ENCODE assay signal across 8 mouse cellular contexts in genomic region chr6:127625135-127625534, GRCm38 (mm10).
DNase-seq lines count a peak whose midpoint lies in the region; TF ChIP-seq lines count a peak whose summit lies in the region.
"Had no signal": no experiment of that assay in that cellular context is flagged by ENCODE, and none has a peak within 500 bp of the region (broad histone marks: within the 10 kb centered on the region; RNA-seq: fewer than 3 reads in every experiment).

No protein-coding gene starts in this region.

- in situ Hi-C loops in CH12.LX (cut with MboI; ENCODE audit: low pct_ligation_motif_present, low pct_unique_long_range_greater_than_20kb, low sequenced_read_pairs) = no loop called here

- no peak overlapping the region for H3K9ac ChIP-seq in CH12.LX (ENCODE audit: insufficient read depth, low read depth)
- H3K9ac ChIP-seq: heart, embryonic 15.5 days had no signal

- no peak overlapping the region for H3K4me3 ChIP-seq in CH12.LX (replicated peaks in 1 of 3; ENCODE audit: low read depth in 2 of 3, low read length in 2 of 3, poor library complexity in 1 of 3)
- H3K4me3 ChIP-seq: heart, embryonic 15.5 days had no signal

- peak; percentile 36 for TF ChIP-seq RAD21 in CH12.LX (IDR thresholded peaks at IDR 0.05; ENCODE audit: low read depth, low read length)

- no peak for TF ChIP-seq POLR2A in CH12.LX (IDR thresholded peaks at IDR 0.05; ENCODE audit: low read depth, low read length)

- H3K4me2 ChIP-seq in CH12.LX (ENCODE audit: insufficient read depth, low read depth, poor library complexity, severe bottlenecking) = no peak overlapping the region
- H3K4me2 ChIP-seq: heart, embryonic 15.5 days had no signal

- H3K79me2 ChIP-seq in CH12.LX (replicated peaks; ENCODE audit: control insufficient read depth, extremely low read depth, insufficient read depth, poor library complexity, severe bottlenecking) = no peaks in the 10 kb centered on the region

- no peaks in the 10 kb centered on the region for H3K27me3 ChIP-seq in CH12.LX (replicated peaks)
- H3K27me3 ChIP-seq: heart, embryonic 15.5 days had no signal

- TF ChIP-seq CTCF in CH12.LX (conservative IDR thresholded peaks at IDR 0.05 in 1 of 2, IDR thresholded peaks at IDR 0.05 in 1 of 2; ENCODE audit: low read depth in 2 of 2, low read length in 2 of 2) = peak; percentile 74 to 79

- DNase-seq in CH12.LX (ENCODE audit: extremely low read depth) = peak; percentile 41
- peak; percentile 15 for DNase-seq in T-cell, adult 2 months (ENCODE audit: low spot score)
- peak; percentile 80 to 91 for DNase-seq in cerebellum, postnatal 14 days
- DNase-seq in gastrocnemius, postnatal 14 days = peak; percentile 55
- DNase-seq in layer of hippocampus, adult 11-12 months (ENCODE audit: low spot score) = peak; percentile 81
- peak; percentile 34 to 50 for DNase-seq in lung, adult 18-20 months
- peak; percentile 77 to 83 for DNase-seq in right cerebral cortex, postnatal 10 days (ENCODE audit: low spot score in 2 of 2)

- no peaks in the 10 kb centered on the region for H3K36me3 ChIP-seq in CH12.LX (replicated peaks in 1 of 2; ENCODE audit: control insufficient read depth in 1 of 2, insufficient read depth in 1 of 2, low read length in 1 of 2)
- H3K36me3 ChIP-seq: heart, embryonic 15.5 days had no signal

- H3K27ac ChIP-seq in CH12.LX (ENCODE audit: insufficient read depth, low read depth) = no peak overlapping the region
- H3K27ac ChIP-seq: heart, embryonic 15.5 days had no signal

- no peak for TF ChIP-seq EP300 in CH12.LX (IDR thresholded peaks at IDR 0.05; ENCODE audit: low read length)

- no peaks in the 10 kb centered on the region for H3K9me3 ChIP-seq in CH12.LX (replicated peaks; ENCODE audit: low read length)
- H3K9me3 ChIP-seq: heart, embryonic 15.5 days had no signal

- intact Hi-C loops in gastrocnemius, postnatal 14 days (cut with DNase I; ENCODE audit: low total_unique reads) = loop anchor here (5.0 kb wide), 1 partner anchor 83 kb away; no protein-coding TSS in a partner anchor

- dilution Hi-C loops in CH12.LX (cut with MboI; ENCODE audit: extremely low pct_ligation_motif_present, extremely low pct_unique_long_range_greater_than_20kb, low sequenced_read_pairs) = no loop called here

- H3K4me1 ChIP-seq in CH12.LX (ENCODE audit: control insufficient read depth in 1 of 2, insufficient read depth in 2 of 2) = peaks cover 0 to 14% of the 10 kb centered on the region in 2 experiments; a peak in 2 of 4 replicates

TF ChIP-seq in CH12.LX, 34 proteins besides CTCF, POLR2A, EP300 and RAD21:
- peak; percentile 64 for TF ChIP-seq SMC3 (IDR thresholded peaks at IDR 0.05; ENCODE audit: low read depth, low read length)
- TF ChIP-seq ZMIZ1 (IDR thresholded peaks at IDR 0.05; ENCODE audit: low read depth, low read length) = no peak
TF ChIP-seq in CH12.LX: peak in this region for 1.

Comparison
In these comparisons a context has a peak if more than half of its experiments do, and no peak if none do; other contexts are left out.
1. DNase-seq: peak in every context shown above with its lines; median percentile 86 in cerebellum, postnatal 14 days; 81 in layer of hippocampus, adult 11-12 months; 80 in right cerebral cortex, postnatal 10 days; 55 in gastrocnemius, postnatal 14 days; 42 in lung, adult 18-20 months; 41 in CH12.LX; 15 in T-cell, adult 2 months.